Mouse (Mus musculus): ENCODE data around the gene Slc39a8. TPM values are rescaled to one million over a fixed set of nuclear protein-coding genes. Genes with fewer than 3 reads are reported as not detected.

Gene Slc39a8
- polyA plus RNA-seq (2014; fragmentation: Illumina TruSeq; extraction: RNeasy Lipid Tissue Mini Kit (QIAGEN cat#74804)), result 15.2 TPM

DNA sequence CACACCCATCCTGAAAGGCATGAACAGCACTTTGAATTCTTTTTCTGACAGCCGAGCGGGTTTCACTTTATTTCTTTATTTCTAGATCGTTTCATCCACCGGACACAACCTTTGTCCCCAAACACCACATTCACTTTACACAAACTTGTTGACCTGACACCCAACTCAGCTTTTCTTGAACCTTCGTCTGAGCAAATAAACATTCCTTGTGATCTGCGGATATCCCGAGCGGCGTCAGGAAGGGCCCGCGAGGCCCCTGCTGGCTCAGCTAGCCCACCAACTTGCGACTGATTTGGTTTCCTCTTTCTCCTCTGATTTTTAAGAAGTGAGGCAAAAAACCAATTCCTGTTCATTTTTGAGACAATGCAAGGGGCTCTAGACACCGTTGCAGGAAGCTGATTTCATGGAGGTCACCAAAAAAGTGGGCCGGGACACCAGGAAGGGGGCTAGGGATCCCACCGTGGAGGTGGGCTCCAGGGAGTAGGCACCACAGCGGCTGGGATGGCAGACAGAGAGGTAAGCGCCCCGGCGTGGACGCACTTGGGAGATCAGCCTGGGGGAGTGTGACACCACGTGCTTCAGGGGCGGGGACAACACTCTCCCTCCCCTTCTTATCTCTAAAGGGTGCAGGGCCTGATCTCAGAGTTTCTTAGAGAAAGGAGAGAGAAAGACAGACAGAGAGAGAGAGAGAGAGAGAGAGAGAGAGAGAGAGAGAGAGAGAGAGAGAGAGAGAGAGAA lies at the start of gene Slc39a8:
Gene Slc39a8, plus strand, starts transcription at position 264 of the 738 bp plus-strand sequence.

Other genes starting within 250 kb of the Slc39a8 start
- gene Nfkb1, start 133.7 kb upstream of the Slc39a8 start, polyA plus RNA-seq (2014; fragmentation: Illumina TruSeq; extraction: RNeasy Lipid Tissue Mini Kit (QIAGEN cat#74804)), result 19.0 TPM